Mouse (Mus musculus): ENCODE data around the gene Ndufaf2.

Ndufaf2 gene

GRCm38 (mm10) chr13:108138403-108138977, 19.9 kb downstream of the Ndufaf2 start:
- no peak for DNase-seq (ENCODE audit: low read depth, low spot score)

DNA sequence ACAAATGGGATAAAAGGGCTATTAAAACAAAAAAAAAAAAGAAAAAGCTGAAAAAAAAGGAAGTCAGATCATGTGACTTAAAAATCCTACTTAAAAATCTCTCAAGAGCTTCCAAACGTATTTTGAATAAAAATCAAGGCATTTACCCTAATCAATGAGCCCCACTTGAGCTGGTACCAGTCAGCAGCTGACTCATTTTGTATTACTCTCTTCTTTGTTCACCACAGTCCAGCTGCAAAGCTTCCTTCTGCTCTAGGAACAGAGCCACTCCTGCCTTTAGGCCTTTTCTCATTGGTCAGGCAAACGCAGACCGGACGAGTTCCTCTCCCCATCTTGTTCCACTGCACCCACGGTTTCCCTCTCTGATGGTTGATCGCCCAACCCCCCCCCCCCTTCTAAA, 22.8 kb downstream of the Ndufaf2 start:
- no peak for DNase-seq (ENCODE audit: low read depth, low spot score)

DNA sequence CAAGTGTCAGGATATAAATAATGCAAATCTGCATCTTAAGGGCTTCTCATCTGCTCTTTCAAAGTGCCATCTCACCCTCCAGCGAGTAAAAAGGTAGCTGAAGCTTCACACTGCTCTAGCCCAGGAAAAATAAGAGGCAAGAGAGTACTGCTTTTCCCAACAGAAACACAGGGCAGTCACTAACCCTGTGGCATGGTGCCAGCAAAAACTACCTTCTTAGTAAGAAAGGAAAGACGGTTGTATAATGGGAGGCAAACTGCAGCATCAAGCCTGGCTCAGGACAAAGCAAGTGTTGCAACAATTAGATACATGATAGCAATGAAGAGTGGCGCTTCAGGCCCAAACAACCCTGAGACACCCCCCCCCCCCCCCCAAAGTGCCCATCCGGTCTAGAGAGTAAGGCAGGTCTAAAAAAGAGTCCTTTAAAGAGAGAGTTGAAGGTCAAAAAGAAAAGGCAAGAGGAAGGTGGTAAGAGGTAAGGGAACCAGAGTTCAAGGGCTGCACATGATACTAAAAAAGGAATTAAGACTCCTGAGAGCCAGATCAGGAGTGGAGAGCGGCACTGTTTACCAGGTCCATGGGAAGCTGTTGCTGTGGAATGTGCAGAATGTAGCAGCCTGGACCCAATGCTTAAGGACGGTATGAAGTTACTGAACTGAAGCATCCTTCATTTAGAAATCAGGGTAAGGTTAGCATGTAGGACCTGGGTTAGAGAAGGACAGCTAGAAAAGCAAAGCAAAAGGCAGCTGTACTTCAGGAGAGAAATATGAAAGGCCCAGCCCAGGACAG, 26.2 kb downstream of the Ndufaf2 start:
- DNase-seq (ENCODE audit: low read depth, low spot score): no peak

DNA sequence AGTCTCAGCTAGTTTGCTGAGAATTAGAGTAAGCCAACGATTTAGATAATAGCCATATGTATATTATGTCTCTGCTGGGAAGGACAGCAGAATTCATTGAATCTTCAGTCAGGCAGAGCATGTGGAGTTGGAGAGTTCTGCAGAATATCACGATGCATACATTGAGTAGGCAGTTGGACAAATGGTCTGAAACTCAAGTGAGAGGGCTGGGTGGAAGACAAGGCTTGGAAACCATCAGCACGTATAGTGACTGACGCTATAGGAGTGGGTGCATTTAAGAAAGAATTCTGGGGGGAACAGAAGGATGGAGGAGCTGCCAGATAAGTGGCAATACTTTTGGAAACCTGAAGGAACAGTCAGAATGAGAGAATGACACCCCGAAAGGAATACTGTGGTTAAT, 27.7 kb downstream of the Ndufaf2 start:
- no peak for DNase-seq (ENCODE audit: low read depth, low spot score)

- peak; percentile 47 for DNase-seq (ENCODE audit: low read depth, low spot score)
Measured at GRCm38 (mm10) chr13:108129070-108129469, 29.4 kb downstream of the Ndufaf2 start.

DNA sequence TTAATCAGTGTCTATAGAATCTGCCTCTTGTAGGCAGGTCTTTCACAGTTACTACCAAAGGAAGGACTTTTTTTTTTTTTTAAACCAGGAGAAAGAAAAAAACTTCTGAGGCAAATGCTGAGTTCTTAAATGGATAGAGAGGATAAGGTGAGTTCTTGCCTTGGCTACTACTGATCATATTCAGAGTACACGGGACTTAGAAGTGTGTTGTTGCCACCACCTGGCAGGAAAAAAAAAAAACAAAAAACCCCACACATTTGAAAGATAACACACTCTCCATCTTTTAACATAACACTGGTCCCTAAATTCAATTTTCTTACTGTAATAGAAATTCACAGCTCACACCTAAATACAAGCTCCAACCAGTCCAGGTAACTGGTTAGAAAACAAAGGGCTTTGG, 30.5 kb downstream of the Ndufaf2 start:
- no peak for DNase-seq (ENCODE audit: low read depth, low spot score)

- peak; percentile 77 for DNase-seq (ENCODE audit: low read depth, low spot score)
Measured at GRCm38 (mm10) chr13:108127130-108127529, 31.3 kb downstream of the Ndufaf2 start.

GRCm38 (mm10) chr13:108126246-108126645, 32.2 kb downstream of the Ndufaf2 start:
- no peak for DNase-seq (ENCODE audit: low read depth, low spot score)

- no peak for DNase-seq (ENCODE audit: low read depth, low spot score)
Measured at GRCm38 (mm10) chr13:108124096-108124495, 34.3 kb downstream of the Ndufaf2 start.

DNA sequence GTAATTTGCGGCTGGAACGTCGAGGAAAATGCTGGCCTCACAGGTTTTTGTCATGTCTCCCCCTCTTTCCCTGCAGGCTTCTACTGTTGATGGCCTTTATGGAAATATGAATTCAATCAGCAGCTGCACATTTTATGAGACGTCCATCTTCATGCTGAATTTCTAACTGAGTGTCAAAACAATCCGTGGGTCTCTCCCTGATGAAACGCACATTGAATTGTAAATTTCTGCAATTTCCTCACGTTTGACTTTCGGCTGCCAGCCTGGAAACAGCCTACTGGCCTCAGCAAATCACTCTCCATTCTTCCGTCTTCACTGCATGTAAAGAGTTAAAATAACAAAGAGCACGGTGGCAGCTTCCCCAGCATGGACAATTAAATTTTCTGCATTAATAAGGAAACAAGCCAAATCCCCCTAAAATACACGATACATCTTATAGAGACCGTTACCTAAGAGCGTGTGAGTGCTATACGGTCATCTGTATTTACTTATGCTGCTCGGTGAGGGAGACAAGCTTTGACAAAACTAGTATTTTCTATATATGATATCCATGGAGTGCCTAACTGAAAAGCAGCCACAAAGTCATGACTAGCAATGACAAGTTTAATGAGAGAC, 35.2 kb downstream of the Ndufaf2 start:
- no peak for DNase-seq (ENCODE audit: low read depth, low spot score)

GRCm38 (mm10) chr13:108119411-108120310, 38.8 kb downstream of the Ndufaf2 start:
- DNase-seq (ENCODE audit: low read depth, low spot score): no peak

GRCm38 (mm10) chr13:108118188-108118587, 40.2 kb downstream of the Ndufaf2 start:
- DNase-seq (ENCODE audit: low read depth, low spot score): no peak

GRCm38 (mm10) chr13:108117654-108118053, 40.8 kb downstream of the Ndufaf2 start:
- DNase-seq (ENCODE audit: low read depth, low spot score): no peak

DNA sequence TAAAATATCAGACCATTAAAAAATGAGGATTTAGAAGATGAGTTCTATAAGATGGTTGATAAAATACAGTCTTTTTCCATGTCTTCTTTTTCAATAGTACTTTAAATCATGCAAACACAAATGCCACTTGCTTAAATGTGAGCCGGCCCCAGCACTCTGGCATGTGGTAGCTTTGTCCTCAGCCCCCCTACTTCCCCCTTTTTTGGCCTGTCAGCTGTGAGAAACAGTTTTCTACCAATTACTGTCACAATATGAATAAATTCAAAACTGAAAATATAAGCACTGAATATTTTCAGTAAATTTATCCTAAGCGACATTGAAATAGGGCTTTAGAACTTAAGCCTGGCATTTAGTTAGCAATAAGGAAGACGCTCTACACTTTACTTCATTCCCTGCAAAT, 44.2 kb downstream of the Ndufaf2 start:
- DNase-seq (ENCODE audit: low read depth, low spot score): no peak

DNA sequence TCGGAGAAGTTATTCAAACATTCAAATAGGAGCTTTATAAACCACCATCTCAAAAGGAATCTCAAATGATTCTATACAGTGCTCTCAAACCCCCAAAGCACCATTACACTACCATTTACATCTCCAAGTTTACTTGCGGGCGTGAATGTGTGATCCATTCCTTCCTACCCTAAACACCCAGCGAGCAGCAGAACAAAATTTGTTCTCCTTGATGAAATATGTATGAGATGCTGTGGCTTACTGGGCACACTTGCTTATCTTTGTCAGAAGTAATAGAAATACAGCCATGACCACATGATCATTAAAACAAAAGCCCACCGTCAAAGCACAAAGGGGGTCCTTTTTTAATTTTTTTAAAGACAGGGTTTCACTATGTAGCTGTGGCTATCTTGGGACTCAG, 44.9 kb downstream of the Ndufaf2 start:
- DNase-seq (ENCODE audit: low read depth, low spot score): no peak

DNA sequence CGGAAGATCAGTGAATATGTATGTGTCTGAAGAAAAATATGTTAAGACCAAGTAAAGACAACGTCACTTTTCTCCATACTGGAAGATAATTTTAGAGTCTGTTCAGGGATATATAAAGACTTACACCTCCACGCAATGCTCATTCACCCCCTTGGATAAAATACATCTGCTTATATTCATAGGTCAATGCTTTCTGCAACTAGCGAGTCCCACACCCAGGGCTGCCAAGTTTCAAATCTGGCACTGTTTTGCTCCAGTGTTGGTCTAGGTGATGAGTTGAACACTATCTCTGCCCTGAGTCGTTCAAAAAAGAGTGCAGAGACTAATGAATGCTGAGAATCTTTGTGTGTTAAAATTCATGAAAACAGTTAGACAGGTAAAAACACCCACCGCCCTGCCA, 47.5 kb downstream of the Ndufaf2 start:
- no peak for DNase-seq (ENCODE audit: low read depth, low spot score)

- DNase-seq (ENCODE audit: low read depth, low spot score): peak; percentile 4
Measured at GRCm38 (mm10) chr13:108100700-108101099, 57.7 kb downstream of the Ndufaf2 start.

DNA sequence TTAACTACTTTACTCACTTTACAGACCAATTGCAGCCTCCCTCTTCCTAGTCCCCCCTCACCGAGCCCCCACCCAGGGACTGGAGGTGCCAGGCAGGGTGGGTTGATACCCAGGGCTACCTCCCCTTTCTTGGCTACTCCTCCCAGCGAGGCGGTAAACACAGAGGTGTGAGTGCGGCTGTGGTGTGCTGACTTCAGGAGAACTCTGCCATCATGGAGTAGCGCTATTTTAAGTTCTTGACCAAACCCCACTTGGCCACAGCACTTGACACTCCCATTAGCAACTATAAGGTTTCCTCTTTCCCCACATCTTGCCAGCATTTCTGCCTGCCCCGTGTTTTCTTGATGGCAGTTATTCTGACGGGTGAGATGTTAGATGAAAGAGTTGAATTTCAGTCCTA, 62.0 kb downstream of the Ndufaf2 start:
- no peak for DNase-seq (ENCODE audit: low read depth, low spot score)

GRCm38 (mm10) chr13:108095617-108096016, 62.8 kb downstream of the Ndufaf2 start:
- no peak for DNase-seq (ENCODE audit: low read depth, low spot score)

DNA sequence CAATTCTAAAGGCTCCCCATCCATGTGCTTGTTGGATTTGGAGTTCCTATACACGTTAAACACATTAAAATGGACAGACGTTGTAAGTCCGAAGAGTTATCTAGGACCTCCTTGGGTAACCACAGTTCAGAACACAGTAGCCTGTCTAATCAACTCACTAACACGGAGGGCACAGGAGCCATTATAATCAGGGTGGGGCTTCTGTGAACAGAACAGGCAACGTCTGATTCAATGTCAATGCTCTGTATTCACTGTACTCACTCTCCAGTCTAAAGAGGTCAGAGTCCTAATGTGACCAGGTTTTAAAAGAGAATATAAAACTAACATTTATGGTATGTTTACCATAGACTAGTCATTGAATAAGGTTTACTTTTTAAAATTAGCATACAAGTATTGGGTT, 63.7 kb downstream of the Ndufaf2 start:
- DNase-seq (ENCODE audit: low read depth, low spot score): no peak

- no peak for DNase-seq (ENCODE audit: low read depth, low spot score)
Measured at GRCm38 (mm10) chr13:108092290-108092689, 66.1 kb downstream of the Ndufaf2 start.

GRCm38 (mm10) chr13:108086724-108087123, 71.7 kb downstream of the Ndufaf2 start:
- DNase-seq (ENCODE audit: low read depth, low spot score): no peak

Measured in CD4-positive, CD25-positive, alpha-beta regulatory T cell, adult 2 months (primary cell).